8 mouse cellular contexts compared by ENCODE assay signal in genomic region chr10:117148361-117149003, GRCm38 (mm10). TPM values are rescaled to one million over a fixed set of nuclear protein-coding genes. Genes with fewer than 3 reads are reported as not detected.
DNase-seq lines count a peak whose midpoint lies in the region; ATAC-seq and TF ChIP-seq lines count a peak whose summit lies in the region.

Gene Frs2, minus strand, starts transcription at chr10:117148534.

- peak within 1 kb of the TSS; percentile 97 for H3K4me3 ChIP-seq in hindbrain, embryonic 10.5 days
- H3K4me3 ChIP-seq in lung, postnatal 0 days (ENCODE audit: low read depth, low read length), result peak within 1 kb of the TSS; percentile 100

- no peaks in the 10 kb centered on the region for H3K9me3 ChIP-seq in hindbrain, embryonic 10.5 days
- no peaks in the 10 kb centered on the region for H3K9me3 ChIP-seq in lung, postnatal 0 days (ENCODE audit: low read length)

- under 1% methylated on average over 57 of the region's 57 CpGs for WGBS in hindbrain, embryonic 10.5 days
- WGBS in lung, postnatal 0 days, result under 1% methylated on average over 42 of the region's 57 CpGs

- no peak for TF ChIP-seq EP300 in lung, postnatal 0 days (IDR thresholded peaks at IDR 0.05)

- 0 out of 2 replicates have a peak, but pooled peaks cover 3% of the 10 kb centered on the region for H3K36me3 ChIP-seq in hindbrain, embryonic 10.5 days
- no peaks in the 10 kb centered on the region for H3K36me3 ChIP-seq in lung, postnatal 0 days (ENCODE audit: insufficient read depth, low read length)

- H3K27me3 ChIP-seq in hindbrain, embryonic 10.5 days (ENCODE audit: insufficient read depth, poor library complexity, severe bottlenecking), result peaks cover 29% of the 10 kb centered on the region
- no peaks in the 10 kb centered on the region for H3K27me3 ChIP-seq in lung, postnatal 0 days (replicated peaks; ENCODE audit: insufficient read depth, low read length)

- no peak for TF ChIP-seq CTCF in lung, postnatal 0 days (IDR thresholded peaks at IDR 0.05)

- peak within 1 kb of the TSS; percentile 97 for H3K27ac ChIP-seq in hindbrain, embryonic 10.5 days
- H3K27ac ChIP-seq in lung, postnatal 0 days (ENCODE audit: low read length), result peak within 1 kb of the TSS; percentile 96

- peak; percentile 95 for ATAC-seq in frontal cortex, adult (ENCODE audit: low TSS enrichment)
- ATAC-seq in lung, postnatal 0 days, result peak; percentile 92

- peak within 1 kb of the TSS; percentile 89 for H3K9ac ChIP-seq in lung, postnatal 0 days (replicated peaks; ENCODE audit: low read depth)

- peaks cover 61% of the 10 kb centered on the region for H3K4me1 ChIP-seq in hindbrain, embryonic 10.5 days (replicated peaks)
- H3K4me1 ChIP-seq in lung, postnatal 0 days (ENCODE audit: insufficient read depth, low read depth, low read length), result peaks cover 20% of the 10 kb centered on the region

- peak within 1 kb of the TSS; percentile 59 for H3K4me2 ChIP-seq in lung, postnatal 0 days (replicated peaks; ENCODE audit: low read depth, low read length)

- DNase-seq in MEL-GATA-1-ER (ENCODE audit: extremely low read depth, low read depth), result peak; percentile 85
- peak; percentile 93 for DNase-seq in cerebellum, adult 8-10 months
- DNase-seq in hindbrain, embryonic 10.5 days (ENCODE audit: low spot score), result peak; percentile 95
- DNase-seq in layer of hippocampus, adult 9-11 months, result peak; percentile 95
- DNase-seq in lung, postnatal 0 days (ENCODE audit: low spot score), result peak; percentile 98
- peak; percentile 94 for DNase-seq in ovary, postnatal 14 days (ENCODE audit: low spot score)
- peak; percentile 99 for DNase-seq in thymus, postnatal 14 days

RNA-seq across cellular contexts. Expression of gene Frs2, which starts in this region (rescaled TPM):
- 19.8 and 21.4 TPM in 2 replicates for polyA plus RNA-seq in hindbrain, embryonic 10.5 days (2016; fragmentation: Nextera tagmentation; extraction: Ambion mirVana)
- polyA plus RNA-seq in lung, postnatal 0 days (2015; fragmentation: Nextera tagmentation; extraction: Ambion mirVana), result 18.8 and 21.9 TPM in 2 replicates

Comparison
In these comparisons a context has a peak if more than half of its experiments do, and no peak if none do; other contexts are left out.
1. Peak in every context shown above with its lines: DNase-seq, ATAC-seq, H3K4me3 ChIP-seq and H3K27ac ChIP-seq.